In the genomic region with DNA sequence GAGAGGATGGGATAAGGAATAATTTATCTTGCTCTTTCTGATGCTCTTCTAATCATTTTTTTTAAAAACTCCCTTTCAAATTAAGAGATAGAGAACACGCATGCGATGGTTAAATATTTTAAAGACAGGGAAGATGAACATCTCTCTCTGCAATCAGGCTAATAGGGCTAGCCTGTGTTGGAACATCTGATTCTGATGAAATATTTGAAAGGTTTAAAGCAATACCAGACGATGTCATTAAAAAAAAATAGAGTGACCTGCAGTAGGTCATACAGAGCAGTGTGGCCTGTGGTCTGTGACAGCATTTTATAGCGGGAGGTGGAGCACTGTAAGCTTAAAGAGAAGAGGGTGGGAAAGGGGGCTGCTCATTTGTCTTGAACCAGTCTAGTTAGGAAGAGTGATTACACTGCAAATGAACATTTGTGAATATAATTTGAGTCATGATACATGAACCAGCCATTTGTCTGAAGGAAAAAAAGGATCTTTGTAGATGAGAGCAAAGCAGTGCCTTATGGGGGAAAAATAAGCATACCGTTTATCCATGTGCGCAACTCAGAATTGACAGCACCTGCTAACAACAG, we compare ENCODE assay signal across 9 mouse cellular contexts. TPM values are rescaled to one million over a fixed set of nuclear protein-coding genes. Genes with fewer than 3 reads are reported as not detected.
DNase-seq lines count a peak whose midpoint lies in the region; ATAC-seq and TF ChIP-seq lines count a peak whose summit lies in the region.
"Had no signal": no experiment of that assay in that cellular context is flagged by ENCODE, and none has a peak within 500 bp of the region (broad histone marks: within the 10 kb centered on the region; RNA-seq: fewer than 3 reads in every experiment).

No protein-coding gene starts in this region.

- H3K4me2 ChIP-seq in embryonic facial prominence, embryonic 15.5 days (replicated peaks) = peak overlapping the region; percentile 87
- H3K4me2 ChIP-seq in neural tube, embryonic 14.5 days (ENCODE audit: low read depth, low read length) = peak overlapping the region; percentile 99

- peak overlapping the region; percentile 82; the same call in 1 of the 2 replicates for H3K27ac ChIP-seq in layer of hippocampus, adult 2 months
- peak overlapping the region; percentile 94; the same call in 1 of the 2 replicates for H3K27ac ChIP-seq in embryonic facial prominence, embryonic 15.5 days (replicated peaks)
- peak overlapping the region; percentile 99 for H3K27ac ChIP-seq in limb, embryonic 10.5 days
- H3K27ac ChIP-seq in neural tube, embryonic 14.5 days (ENCODE audit: low read depth, low read length) = no peak overlapping the region

- no peak for TF ChIP-seq CTCF in layer of hippocampus, adult 2 months (conservative IDR thresholded peaks at IDR 0.05)

- no peaks in the 10 kb centered on the region for H3K27me3 ChIP-seq in embryonic facial prominence, embryonic 15.5 days
- no peaks in the 10 kb centered on the region for H3K27me3 ChIP-seq in limb, embryonic 10.5 days (ENCODE audit: low read depth, poor library complexity, severe bottlenecking)
- H3K27me3 ChIP-seq in neural tube, embryonic 14.5 days (ENCODE audit: control insufficient read depth, insufficient read depth, low read length) = peaks cover 16% of the 10 kb centered on the region

- no peak for ATAC-seq in embryonic facial prominence, embryonic 15.5 days (ENCODE audit: insufficient number of reproducible peaks, low FRiP score, low TSS enrichment, low read depth)
- no peak for ATAC-seq in neural tube, embryonic 14.5 days (ENCODE audit: low read depth)

- H3K4me3 ChIP-seq in layer of hippocampus, adult 2 months = peak overlapping the region; percentile 73
- peak overlapping the region; percentile 85 for H3K4me3 ChIP-seq in embryonic facial prominence, embryonic 15.5 days (replicated peaks)
- peak overlapping the region; percentile 94 for H3K4me3 ChIP-seq in limb, embryonic 10.5 days
- H3K4me3 ChIP-seq in neural tube, embryonic 14.5 days (ENCODE audit: low read depth, low read length) = peak overlapping the region; percentile 62

- DNase-seq in layer of hippocampus, adult 2 months (ENCODE audit: low spot score in 2 of 2) = no peak
- DNase-seq in layer of hippocampus, postnatal 10 days (ENCODE audit: low spot score in 2 of 2) = no peak
- DNase-seq in limb, embryonic 10.5 days (ENCODE audit: low spot score) = no peak
- no peak for DNase-seq in thymus, postnatal 10 days (ENCODE audit: low spot score in 2 of 2)
- no peak for DNase-seq in spleen, adult 12 weeks (ENCODE audit: low spot score)
- DNase-seq in adrenal gland, adult 18-20 months (ENCODE audit: low spot score in 2 of 2) = no peak

- H3K9ac ChIP-seq in embryonic facial prominence, embryonic 15.5 days = peak overlapping the region; percentile 84
- H3K9ac ChIP-seq in neural tube, embryonic 14.5 days (replicated peaks; ENCODE audit: low read depth, low read length) = no peak overlapping the region

- H3K36me3 ChIP-seq in embryonic facial prominence, embryonic 15.5 days = no peaks in the 10 kb centered on the region
- H3K36me3 ChIP-seq in limb, embryonic 10.5 days = peaks cover 4% of the 10 kb centered on the region; the same call in 1 of the 2 replicates
- no peaks in the 10 kb centered on the region for H3K36me3 ChIP-seq in neural tube, embryonic 14.5 days (ENCODE audit: control insufficient read depth, insufficient read depth, low read length)

- 26% methylated on average over 6 of the region's 6 CpGs for WGBS in embryonic facial prominence, embryonic 15.5 days
- 34% methylated on average over 6 of the region's 6 CpGs for WGBS in limb, embryonic 10.5 days
- WGBS in neural tube, embryonic 14.5 days = 31% methylated on average over 6 of the region's 6 CpGs

- no peaks in the 10 kb centered on the region for H3K9me3 ChIP-seq in embryonic facial prominence, embryonic 15.5 days (replicated peaks)
- no peaks in the 10 kb centered on the region for H3K9me3 ChIP-seq in limb, embryonic 10.5 days (replicated peaks)
- H3K9me3 ChIP-seq in neural tube, embryonic 14.5 days (ENCODE audit: control insufficient read depth, low read length) = no peaks in the 10 kb centered on the region

- peaks cover 36% of the 10 kb centered on the region for H3K4me1 ChIP-seq in embryonic facial prominence, embryonic 15.5 days
- H3K4me1 ChIP-seq in limb, embryonic 10.5 days = peaks cover 62% of the 10 kb centered on the region
- H3K4me1 ChIP-seq in neural tube, embryonic 14.5 days (ENCODE audit: control insufficient read depth, insufficient read depth, low read length) = peaks cover 6% of the 10 kb centered on the region; the same call in 1 of the 2 replicates

RNA-seq across cellular contexts. Expression of gene Lhfpl2, which starts 1.1 kb away (rescaled TPM):
- total RNA-seq in layer of hippocampus, adult 2 months (2021) = 10 to 100 TPM; 25.1 to 26.5 TPM
- 10 to 100 TPM; 39.5 to 46.2 TPM for total RNA-seq in layer of hippocampus, postnatal 10 days (2021)
- 77.0 and 91.6 TPM in 2 replicates for polyA plus RNA-seq in embryonic facial prominence, embryonic 15.5 days (2015; fragmentation: Nextera tagmentation; extraction: Ambion mirVana)
- polyA plus RNA-seq in limb, embryonic 10.5 days (2016; fragmentation: Nextera tagmentation; extraction: Ambion mirVana) = 33.7 and 44.0 TPM in 2 replicates
- polyA plus RNA-seq in neural tube, embryonic 14.5 days (2014; fragmentation: Nextera tagmentation; extraction: Ambion mirVana) = 9.6 and 17.5 TPM in 2 replicates
- total RNA-seq in adrenal gland, adult 18-20 months (2021) = 10 to 100 TPM; 22.4 to 31.0 TPM
- polyA plus RNA-seq: erythroblast, embryonic 14.5 days had no signal
